Mouse (Mus musculus): ENCODE measurements at regions not wholly inside any gene's neighbourhood (a gene's known extent, or its start where the extent isn't known, plus 50 kb on each side); places are given as distances from the start of the nearest gene placed in this dataset.
A peak's percentile ranks its signal among the peaks of the same experiment; 100 is the strongest.

- DNase-seq (ENCODE audit: low spot score in 2 of 2), result no peak
These were observed 247.6 kb downstream of the Nr2f2 start for GRCm38 (mm10) chr7:70118971-70119370.

- peak in 1 of 2 experiments; percentile 4 for DNase-seq (ENCODE audit: low spot score in 2 of 2)
These were observed 248.3 kb downstream of the Nr2f2 start for GRCm38 (mm10) chr7:70117930-70118922.

GRCm38 (mm10) chr7:70109013-70109412 is 257.5 kb downstream of the Nr2f2 start:
- no peak for DNase-seq (ENCODE audit: low spot score in 2 of 2)

GRCm38 (mm10) chr7:70105024-70105423 is 261.5 kb downstream of the Nr2f2 start:
- no peak for DNase-seq (ENCODE audit: low spot score in 2 of 2)

- DNase-seq (ENCODE audit: low spot score in 2 of 2), result no peak
These were observed 262.0 kb downstream of the Nr2f2 start for GRCm38 (mm10) chr7:70104486-70104885.

- no peak for DNase-seq (ENCODE audit: low spot score in 2 of 2)
These were observed 262.9 kb downstream of the Nr2f2 start for GRCm38 (mm10) chr7:70103680-70104079.

GRCm38 (mm10) chr7:70099001-70099400 is 267.5 kb downstream of the Nr2f2 start:
- no peak for DNase-seq (ENCODE audit: low spot score in 2 of 2)

- DNase-seq (ENCODE audit: low spot score in 2 of 2), result no peak
These were observed 272.4 kb downstream of the Nr2f2 start for GRCm38 (mm10) chr7:70093916-70094784.

- no peak for DNase-seq (ENCODE audit: low spot score in 2 of 2)
These were observed 274.4 kb downstream of the Nr2f2 start for GRCm38 (mm10) chr7:70092089-70092488.

GRCm38 (mm10) chr7:70089121-70089520 is 277.4 kb downstream of the Nr2f2 start:
- no peak for DNase-seq (ENCODE audit: low spot score in 2 of 2)

- no peak for DNase-seq (ENCODE audit: low spot score in 2 of 2)
These were observed 296.9 kb downstream of the Nr2f2 start for GRCm38 (mm10) chr7:70069662-70070061.

- no peak for DNase-seq (ENCODE audit: low spot score in 2 of 2)
These were observed 298.5 kb downstream of the Nr2f2 start for GRCm38 (mm10) chr7:70067828-70068719.

GRCm38 (mm10) chr7:70067071-70067470 is 299.5 kb downstream of the Nr2f2 start:
- DNase-seq (ENCODE audit: low spot score in 2 of 2), result no peak

GRCm38 (mm10) chr7:70066448-70066847 is 300.1 kb downstream of the Nr2f2 start:
- no peak for DNase-seq (ENCODE audit: low spot score in 2 of 2)

- DNase-seq (ENCODE audit: low spot score in 2 of 2), result peak in 1 of 2 experiments; percentile 27
These were observed 300.9 kb downstream of the Nr2f2 start for GRCm38 (mm10) chr7:70065471-70066130.

GRCm38 (mm10) chr7:70047415-70047753 is 319.2 kb downstream of the Nr2f2 start:
- DNase-seq (ENCODE audit: low spot score in 2 of 2), result no peak

GRCm38 (mm10) chr7:70046691-70047414 is 319.7 kb downstream of the Nr2f2 start:
- DNase-seq (ENCODE audit: low spot score in 2 of 2), result no peak

- DNase-seq (ENCODE audit: low spot score in 2 of 2), result no peak
These were observed 329.5 kb downstream of the Nr2f2 start for GRCm38 (mm10) chr7:70037011-70037410.

GRCm38 (mm10) chr7:70032857-70033256 is 333.7 kb downstream of the Nr2f2 start:
- DNase-seq (ENCODE audit: low spot score in 2 of 2), result no peak

- DNase-seq (ENCODE audit: low spot score in 2 of 2), result no peak
These were observed 337.2 kb downstream of the Nr2f2 start for GRCm38 (mm10) chr7:70029311-70029710.

Measured in adrenal gland, adult 18-20 months (tissue).